Mouse (Mus musculus) olfactory bulb, adult 2 months (tissue): Measurements from ENCODE around the gene Gpr68. TPM values are rescaled to one million over a fixed set of nuclear protein-coding genes. Genes with fewer than 3 reads are reported as not detected.

ENCODE experiments used
- H3K27ac ChIP-seq: fragments of 200-500 bp; 2 replicates; pipeline ENCODE4 v1.5.1; 2012; ENCODE audit warnings: low read depth, low read length; ENCODE audit not compliant: insufficient read depth
- H3K4me1 ChIP-seq: fragments of 200-500 bp; 2 replicates; pipeline ENCODE4 v1.6.1; 2012; ENCODE audit warnings: low read length; ENCODE audit not compliant: control insufficient read depth, insufficient read depth
- H3K4me3 ChIP-seq: fragments of 200-500 bp; 2 replicates; pipeline ENCODE4 v1.5.1; 2012; ENCODE audit warnings: mild to moderate bottlenecking, low read depth, low read length, moderate library complexity; ENCODE audit not compliant: insufficient read depth
- CTCF ChIP-seq: fragments of 200-500 bp; IDR thresholded peaks from 2 replicates; pipeline ENCODE4 v1.5.1; 2012; ENCODE audit warnings: low read depth, mild to moderate bottlenecking, low read length, moderate library complexity; ENCODE audit not compliant: insufficient read depth
- POLR2A ChIP-seq: fragments of 200-500 bp; IDR thresholded peaks from 2 replicates; pipeline ENCODE4 v1.6.1; 2012; ENCODE audit warnings: mild to moderate bottlenecking, low read depth, low read length, moderate library complexity; ENCODE audit not compliant: insufficient read depth
- WGBS: fragments of 180-500 bp; shearing (Covaris S2); methylation state at CpG from one replicate; pipeline ENCODE4 v1.1.7; 2018; 5-methylcytosine and 5-hydroxymethylcytosine counted together
- polyA plus RNA-seq: library from polyadenylated mRNA; stranded (reverse); fragments of >200 nt; gene quantifications from 2 replicates; pipeline ENCODE4 v1.2.4, GENCODE M21; 2012; ENCODE audit warnings: low replicate concordance; ENCODE audit not compliant: missing spikeins, insufficient read depth, insufficient read length

Gene Gpr68
- polyA plus RNA-seq, 1 experiment = not detected

DNA sequence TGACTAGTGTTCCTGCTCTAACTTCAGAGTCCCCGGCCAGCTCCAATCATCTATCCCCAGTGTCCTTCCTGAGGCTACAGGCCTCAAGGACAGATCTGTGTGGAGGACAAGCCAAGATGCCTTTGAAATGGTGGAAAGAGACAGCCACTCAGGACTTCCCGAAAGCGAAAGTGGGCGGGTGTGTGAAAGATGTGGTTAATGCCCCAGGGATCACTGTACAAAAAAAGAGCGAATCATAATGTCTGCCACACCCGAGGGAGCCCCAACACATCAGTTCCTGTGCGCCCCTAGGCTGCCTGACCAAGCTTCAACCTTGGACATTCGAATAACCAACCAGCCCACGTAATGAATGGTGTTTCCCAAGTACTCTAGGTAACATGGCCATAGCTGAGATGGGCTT, 20.3 kb upstream of the Gpr68 start:
- Histone ChIP-seq H3K4me1 (peaks cover 5% of the 10 kb centered on the region; the same call in 1 of the 2 replicates), H3K27ac (no peak overlapping the region), H3K4me3 (no peak overlapping the region)
- WGBS = 94% methylated on average over 9 of the region's 9 CpGs
- no peak for TF ChIP-seq CTCF
- TF ChIP-seq POLR2A = no peak

GRCm38 (mm10) chr12:100925644-100926619, 17.9 kb upstream of the Gpr68 start:
- Histone ChIP-seq H3K4me1 (peaks cover 5% of the 10 kb centered on the region; the same call in 1 of the 2 replicates), H3K4me3 (no peak overlapping the region), H3K27ac (no peak overlapping the region)
- WGBS = 37% methylated on average over 14 of the region's 14 CpGs
- no peak for TF ChIP-seq CTCF
- no peak for TF ChIP-seq POLR2A

GRCm38 (mm10) chr12:100924646-100925339, 16.8 kb upstream of the Gpr68 start:
- TF ChIP-seq POLR2A (no peak), CTCF (no peak)
- Histone ChIP-seq H3K4me1 (peaks cover 5% of the 10 kb centered on the region; the same call in 1 of the 2 replicates), H3K27ac (no peak overlapping the region), H3K4me3 (no peak overlapping the region)
- 87% methylated on average over 15 of the region's 15 CpGs for WGBS

DNA sequence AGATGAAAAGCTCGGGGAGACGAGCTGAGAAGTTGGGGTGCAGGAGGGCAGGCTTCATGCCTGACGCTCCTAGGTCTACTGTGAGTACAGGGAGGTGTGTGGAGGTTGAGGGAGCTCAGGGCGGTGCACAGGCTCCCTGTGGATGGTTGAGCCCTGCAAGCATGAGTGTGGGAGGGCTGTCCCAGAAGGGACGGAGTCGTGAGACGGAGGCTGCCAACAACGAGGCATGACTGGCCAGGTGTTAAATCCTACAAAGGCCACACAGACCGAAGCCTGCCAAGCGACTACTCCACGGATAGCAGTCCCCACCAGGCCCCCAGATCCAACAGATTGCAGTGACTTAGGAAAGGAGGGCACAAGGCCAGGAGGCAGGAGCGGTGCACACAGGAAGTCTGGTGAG, 2.7 kb upstream of the Gpr68 start:
- peaks cover 11% of the 10 kb centered on the region for H3K4me1 ChIP-seq
- H3K4me3 ChIP-seq = no peak overlapping the region
- WGBS = 80% methylated on average over 12 of the region's 12 CpGs
- no peak overlapping the region for H3K27ac ChIP-seq
- TF ChIP-seq CTCF (no peak), POLR2A (no peak)

DNA sequence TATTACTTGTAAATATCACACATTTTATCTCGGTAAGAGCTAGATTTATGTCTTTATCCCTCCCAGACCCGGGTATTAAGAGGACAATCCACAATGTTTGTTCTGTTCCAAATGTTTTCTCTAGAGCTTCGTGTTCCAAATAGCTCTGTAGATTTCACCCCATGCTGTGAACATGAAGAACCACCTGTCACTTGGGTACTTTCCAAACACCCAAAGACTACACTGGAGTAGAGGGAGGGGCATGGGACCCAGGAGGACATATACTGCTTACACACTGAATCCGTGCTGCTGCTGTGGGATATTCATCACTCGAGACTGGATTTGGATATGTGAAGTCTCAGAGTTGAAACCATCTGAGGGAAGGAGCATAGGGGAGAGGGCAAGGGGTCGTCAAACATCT, 1.8 kb upstream of the Gpr68 start:
- Histone ChIP-seq H3K4me3 (no peak overlapping the region), H3K27ac (no peak overlapping the region), H3K4me1 (peaks cover 11% of the 10 kb centered on the region)
- WGBS = 61% methylated on average over 6 of the region's 6 CpGs
- TF ChIP-seq POLR2A (no peak), CTCF (no peak)

- Histone ChIP-seq H3K4me1 (peaks cover 11% of the 10 kb centered on the region), H3K4me3 (peak overlapping the region; percentile 61), H3K27ac (no peak overlapping the region)
- no peak for TF ChIP-seq CTCF
- TF ChIP-seq POLR2A = no peak
- 35% methylated on average over 10 of the region's 10 CpGs for WGBS
Observed at GRCm38 (mm10) chr12:100908298-100909034, 468 bp upstream of the Gpr68 start.

- Histone ChIP-seq H3K4me3 (no peak overlapping the region), H3K4me1 (peaks cover 11% of the 10 kb centered on the region), H3K27ac (no peak overlapping the region)
- TF ChIP-seq POLR2A = no peak
- no peak for TF ChIP-seq CTCF
- WGBS = 93% methylated on average over 5 of the region's 5 CpGs
Observed at GRCm38 (mm10) chr12:100906861-100907260, 1.1 kb downstream of the Gpr68 start.

DNA sequence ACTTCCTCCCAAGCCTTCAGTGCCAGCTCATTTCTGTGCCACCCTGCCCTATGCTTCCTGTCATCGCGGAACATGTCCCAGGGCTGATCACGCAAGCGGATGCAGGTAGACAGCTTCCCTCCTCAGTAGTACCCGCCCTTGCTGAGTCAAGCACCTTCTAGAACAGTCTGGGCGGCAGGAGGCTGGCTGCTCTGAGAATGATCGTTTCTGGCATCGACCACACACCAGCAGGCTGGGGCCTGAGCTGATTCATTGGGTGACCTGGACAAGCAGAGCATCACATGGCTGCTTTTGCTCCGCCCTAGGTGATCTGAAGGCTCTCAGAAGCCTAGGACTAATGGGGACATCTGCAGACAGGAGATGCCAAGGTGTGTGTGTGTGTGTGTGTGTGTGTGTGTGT, 4.2 kb downstream of the Gpr68 start:
- TF ChIP-seq CTCF (no peak), POLR2A (no peak)
- no peak overlapping the region for H3K27ac ChIP-seq
- no peak overlapping the region for H3K4me3 ChIP-seq
- WGBS = 90% methylated on average over 9 of the region's 9 CpGs
- peaks cover 16% of the 10 kb centered on the region for H3K4me1 ChIP-seq
